Mouse (Mus musculus): ENCODE results near the gene Srcap. TPM values are rescaled to one million over a fixed set of nuclear protein-coding genes. Genes with fewer than 3 reads are reported as not detected.

Srcap gene
- total and polyA plus RNA-seq, 2 experiments from 2014 or later = 16.1 to 29.3 TPM

DNA sequence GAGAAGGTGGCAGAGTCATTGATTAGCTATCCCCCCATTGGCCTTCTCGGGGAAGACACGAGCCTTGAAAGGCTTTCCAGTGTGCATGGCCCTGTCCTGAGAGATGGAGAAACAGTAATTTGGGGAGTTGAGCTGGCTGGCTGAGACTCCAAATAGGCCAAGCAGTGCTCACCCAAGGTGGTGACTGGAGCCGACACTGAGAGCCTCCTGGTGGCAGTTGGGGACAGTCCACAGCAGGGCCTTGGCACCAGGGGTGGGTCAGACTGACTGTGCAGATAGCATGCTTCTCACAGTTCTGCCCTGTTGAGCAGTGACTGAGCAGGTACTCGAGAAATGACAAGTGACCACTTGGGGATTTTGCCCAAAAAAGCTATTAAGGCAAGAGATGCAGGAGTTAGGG is 90.0 kb downstream of the Srcap start:
- H3K4me3 ChIP-seq (ENCODE audit: low read depth, low read length) = no peak overlapping the region
- TF ChIP-seq EP300 (IDR thresholded peaks at IDR 0.05; ENCODE audit: low read depth) = no peak
- TF ChIP-seq CTCF (IDR thresholded peaks at IDR 0.05; ENCODE audit: low read depth) = no peak
- H3K36me3 ChIP-seq (replicated peaks; ENCODE audit: control insufficient read depth, insufficient read depth, low read length) = peaks cover 81% of the 10 kb centered on the region
- no peaks in the 10 kb centered on the region for H3K4me1 ChIP-seq (ENCODE audit: control insufficient read depth, insufficient read depth)
- H3K4me2 ChIP-seq (ENCODE audit: low read depth, low read length) = no peak overlapping the region
- H3K27me3 ChIP-seq (ENCODE audit: control insufficient read depth, insufficient read depth, low read length) = no peaks in the 10 kb centered on the region
- H3K9ac ChIP-seq (replicated peaks; ENCODE audit: low read depth, low read length) = no peak overlapping the region
- ATAC-seq (ENCODE audit: insufficient read depth, low read depth) (no peak), DNase-seq (ENCODE audit: low spot score) (no peak)
- no peaks in the 10 kb centered on the region for H3K9me3 ChIP-seq (replicated peaks; ENCODE audit: control insufficient read depth, low read length)
- 75% methylated on average over 4 of the region's 4 CpGs for WGBS
- no peak overlapping the region for H3K27ac ChIP-seq (ENCODE audit: low read depth)

DNA sequence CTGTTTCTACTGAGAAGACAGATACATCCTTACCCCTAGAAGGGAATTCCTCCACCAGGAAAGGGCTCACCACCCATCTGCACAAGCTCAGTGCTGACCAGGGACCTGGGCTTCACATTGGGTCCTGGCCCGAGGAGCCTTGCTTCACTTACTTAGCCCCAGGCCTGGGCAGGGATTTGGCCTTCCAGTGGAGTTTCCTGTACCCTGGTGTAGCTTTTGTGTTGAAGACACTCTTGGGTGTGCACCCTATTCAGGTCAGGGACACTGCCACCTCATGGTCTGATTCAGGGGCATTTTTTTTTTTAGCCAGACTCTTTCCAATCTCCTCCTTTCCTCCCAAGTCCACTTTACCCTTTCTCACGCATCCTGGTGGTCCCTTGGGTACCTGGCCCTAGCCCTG is 91.1 kb downstream of the Srcap start:
- WGBS = 91% methylated on average over 2 of the region's 2 CpGs
- no peak for ATAC-seq (ENCODE audit: insufficient read depth, low read depth)

DNA sequence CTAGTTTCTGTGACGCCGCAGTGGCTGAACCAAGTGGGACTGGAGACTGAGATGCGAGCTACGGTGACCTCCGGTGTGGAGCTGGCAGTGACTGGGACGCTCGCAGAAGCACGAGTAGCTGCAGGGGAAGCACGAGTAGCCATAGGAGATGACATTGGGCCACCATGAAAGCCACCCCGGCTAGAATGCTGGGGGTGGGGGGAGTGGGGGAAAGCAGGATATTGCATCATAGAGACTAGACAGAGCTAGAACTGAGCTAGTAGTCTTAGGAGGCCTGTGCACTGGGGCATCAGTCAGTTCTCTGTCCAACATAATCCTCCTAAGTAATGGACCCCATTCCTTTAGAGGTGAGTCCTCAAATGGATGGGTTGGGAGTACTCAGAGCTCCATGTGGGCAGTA is 92.5 kb downstream of the Srcap start:
- 85% methylated on average over 10 of the region's 10 CpGs for WGBS
- no peaks in the 10 kb centered on the region for H3K9me3 ChIP-seq (replicated peaks; ENCODE audit: control insufficient read depth, low read length)
- peaks cover 73% of the 10 kb centered on the region for H3K36me3 ChIP-seq (replicated peaks; ENCODE audit: control insufficient read depth, insufficient read depth, low read length)
- no peaks in the 10 kb centered on the region for H3K4me1 ChIP-seq (ENCODE audit: control insufficient read depth, insufficient read depth)
- no peak for DNase-seq (ENCODE audit: low spot score)
- H3K4me3 ChIP-seq (ENCODE audit: low read depth, low read length) = no peak overlapping the region
- no peaks in the 10 kb centered on the region for H3K27me3 ChIP-seq (ENCODE audit: control insufficient read depth, insufficient read depth, low read length)
- no peak overlapping the region for H3K4me2 ChIP-seq (ENCODE audit: low read depth, low read length)
- no peak for TF ChIP-seq EP300 (IDR thresholded peaks at IDR 0.05; ENCODE audit: low read depth)
- TF ChIP-seq CTCF (IDR thresholded peaks at IDR 0.05; ENCODE audit: low read depth) = no peak
- ATAC-seq (ENCODE audit: insufficient read depth, low read depth) = no peak
- no peak overlapping the region for H3K9ac ChIP-seq (replicated peaks; ENCODE audit: low read depth, low read length)
- H3K27ac ChIP-seq (ENCODE audit: low read depth) = no peak overlapping the region

More for the DNA sequence above, 91.1 kb downstream of the Srcap start:
- Histone ChIP-seq H3K36me3 (replicated peaks; ENCODE audit: control insufficient read depth, insufficient read depth, low read length) (peaks cover 77% of the 10 kb centered on the region), H3K4me2 (ENCODE audit: low read depth, low read length) (no peak overlapping the region), H3K9ac (replicated peaks; ENCODE audit: low read depth, low read length) (no peak overlapping the region), H3K4me3 (ENCODE audit: low read depth, low read length) (no peak overlapping the region), H3K9me3 (replicated peaks; ENCODE audit: control insufficient read depth, low read length) (no peaks in the 10 kb centered on the region), H3K27me3 (ENCODE audit: control insufficient read depth, insufficient read depth, low read length) (no peaks in the 10 kb centered on the region), H3K4me1 (ENCODE audit: control insufficient read depth, insufficient read depth) (no peaks in the 10 kb centered on the region), H3K27ac (ENCODE audit: low read depth) (no peak overlapping the region)
- DNase-seq (ENCODE audit: low spot score) = no peak
- TF ChIP-seq CTCF (IDR thresholded peaks at IDR 0.05; ENCODE audit: low read depth) = no peak
- TF ChIP-seq EP300 (IDR thresholded peaks at IDR 0.05; ENCODE audit: low read depth) = no peak

DNA sequence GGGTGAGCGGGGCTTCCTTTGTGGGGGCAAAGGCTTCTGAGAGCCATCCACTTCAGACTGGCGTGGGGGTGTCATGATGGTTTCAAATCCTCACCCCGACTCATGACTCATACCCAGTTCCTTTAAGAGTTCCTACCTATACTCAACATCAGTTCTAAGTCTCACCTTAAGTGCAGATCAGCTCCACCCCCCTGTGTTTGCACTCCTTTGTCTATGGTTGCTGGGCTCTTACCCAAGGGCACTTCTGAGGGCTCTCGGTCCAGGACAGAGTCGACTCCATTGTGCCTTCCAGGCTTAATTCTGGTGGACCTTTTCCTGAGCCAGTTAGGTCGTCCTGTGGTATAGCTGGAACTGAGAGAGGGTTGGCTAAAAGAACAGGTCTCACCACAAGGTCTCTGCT is 95.4 kb downstream of the Srcap start:
- no peak for TF ChIP-seq EP300 (IDR thresholded peaks at IDR 0.05; ENCODE audit: low read depth)
- TF ChIP-seq CTCF (IDR thresholded peaks at IDR 0.05; ENCODE audit: low read depth) = no peak
- ATAC-seq (ENCODE audit: insufficient read depth, low read depth) (no peak), DNase-seq (ENCODE audit: low spot score) (no peak)
- no peaks in the 10 kb centered on the region for H3K4me1 ChIP-seq (ENCODE audit: control insufficient read depth, insufficient read depth)
- H3K4me2 ChIP-seq (ENCODE audit: low read depth, low read length) = no peak overlapping the region
- H3K9me3 ChIP-seq (replicated peaks; ENCODE audit: control insufficient read depth, low read length) = no peaks in the 10 kb centered on the region
- no peaks in the 10 kb centered on the region for H3K27me3 ChIP-seq (ENCODE audit: control insufficient read depth, insufficient read depth, low read length)
- peaks cover 74% of the 10 kb centered on the region for H3K36me3 ChIP-seq (replicated peaks; ENCODE audit: control insufficient read depth, insufficient read depth, low read length)
- no peak overlapping the region for H3K27ac ChIP-seq (ENCODE audit: low read depth)
- no peak overlapping the region for H3K9ac ChIP-seq (replicated peaks; ENCODE audit: low read depth, low read length)
- H3K4me3 ChIP-seq (ENCODE audit: low read depth, low read length) = no peak overlapping the region
- WGBS = 80% methylated on average over 6 of the region's 6 CpGs

Small RNAs within 50 kb of the gene (microRNA-seq; reads per million reads assigned to microRNA genes)
- gene Gm47278 (not detected), gene Mir7060 (not detected)

Other genes starting within 250 kb of the Srcap start
- 76.5 and 78.0 TPM in 2 replicates for gene Sephs2, start 237.9 kb upstream of the Srcap start, total RNA-seq (2014; rRNA removed; ENCODE audit: low replicate concordance)
- gene Sephs2, start 237.9 kb upstream of the Srcap start, polyA plus RNA-seq (2015; fragmentation: Nextera tagmentation; extraction: Ambion mirVana) = 51.8 and 55.7 TPM in 2 replicates
- gene Itgal, start 215.7 kb upstream of the Srcap start, total RNA-seq (2014; rRNA removed; ENCODE audit: low replicate concordance) = 1.7 and 4.0 TPM in 2 replicates
- 0.96 and 1.1 TPM in 2 replicates for gene Itgal, start 215.7 kb upstream of the Srcap start, polyA plus RNA-seq (2015; fragmentation: Nextera tagmentation; extraction: Ambion mirVana)
- gene Zfp768, start 166.4 kb upstream of the Srcap start, total RNA-seq (2014; rRNA removed; ENCODE audit: low replicate concordance) = 46.8 and 54.3 TPM in 2 replicates
- gene Zfp768, start 166.4 kb upstream of the Srcap start, polyA plus RNA-seq (2015; fragmentation: Nextera tagmentation; extraction: Ambion mirVana) = 18.4 and 22.0 TPM in 2 replicates
- gene Zfp747, start 135.9 kb upstream of the Srcap start, total RNA-seq (2014; rRNA removed; ENCODE audit: low replicate concordance) = 5.8 TPM in 2 replicates
- gene Zfp747, start 135.9 kb upstream of the Srcap start, polyA plus RNA-seq (2015; fragmentation: Nextera tagmentation; extraction: Ambion mirVana) = 3.0 and 3.8 TPM in 2 replicates
- 2.4 and 3.2 TPM in 2 replicates for gene 9130019O22Rik, start 124.8 kb upstream of the Srcap start, total RNA-seq (2014; rRNA removed; ENCODE audit: low replicate concordance)
- 2.8 TPM in 2 replicates for gene 9130019O22Rik, start 124.8 kb upstream of the Srcap start, polyA plus RNA-seq (2015; fragmentation: Nextera tagmentation; extraction: Ambion mirVana)
- gene E430018J23Rik, start 118.4 kb upstream of the Srcap start, total RNA-seq (2014; rRNA removed; ENCODE audit: low replicate concordance) = 12.1 and 24.7 TPM in 2 replicates
- 3.3 and 3.7 TPM in 2 replicates for gene E430018J23Rik, start 118.4 kb upstream of the Srcap start, polyA plus RNA-seq (2015; fragmentation: Nextera tagmentation; extraction: Ambion mirVana)
- gene Zfp764, start 105.2 kb upstream of the Srcap start, total RNA-seq (2014; rRNA removed; ENCODE audit: low replicate concordance) = 6.4 and 11.3 TPM in 2 replicates
- 3.2 and 3.3 TPM in 2 replicates for gene Zfp764, start 105.2 kb upstream of the Srcap start, polyA plus RNA-seq (2015; fragmentation: Nextera tagmentation; extraction: Ambion mirVana)
- gene Zfp688, start 89.9 kb upstream of the Srcap start, total RNA-seq (2014; rRNA removed; ENCODE audit: low replicate concordance) = 8.1 and 15.5 TPM in 2 replicates
- 11.3 and 13.4 TPM in 2 replicates for gene Zfp688, start 89.9 kb upstream of the Srcap start, polyA plus RNA-seq (2015; fragmentation: Nextera tagmentation; extraction: Ambion mirVana)
- gene Zfp689, start 62.8 kb upstream of the Srcap start, total RNA-seq (2014; rRNA removed; ENCODE audit: low replicate concordance) = 1.9 and 3.0 TPM in 2 replicates
- gene Zfp689, start 62.8 kb upstream of the Srcap start, polyA plus RNA-seq (2015; fragmentation: Nextera tagmentation; extraction: Ambion mirVana) = 2.4 and 2.6 TPM in 2 replicates
- 33.7 and 35.4 TPM in 2 replicates for gene Prr14, start 52.4 kb upstream of the Srcap start, total RNA-seq (2014; rRNA removed; ENCODE audit: low replicate concordance)
- gene Prr14, start 52.4 kb upstream of the Srcap start, polyA plus RNA-seq (2015; fragmentation: Nextera tagmentation; extraction: Ambion mirVana) = 22.3 and 24.7 TPM in 2 replicates
- gene Fbrs, start 32.8 kb upstream of the Srcap start, total RNA-seq (2014; rRNA removed; ENCODE audit: low replicate concordance) = 19.1 and 31.1 TPM in 2 replicates
- gene Fbrs, start 32.8 kb upstream of the Srcap start, polyA plus RNA-seq (2015; fragmentation: Nextera tagmentation; extraction: Ambion mirVana) = 5.4 and 5.9 TPM in 2 replicates
- 12.5 and 17.4 TPM in 2 replicates for gene Gm42715, start 7.6 kb downstream of the Srcap start, total RNA-seq (2014; rRNA removed; ENCODE audit: low replicate concordance)
- gene Gm42715, start 7.6 kb downstream of the Srcap start, polyA plus RNA-seq (2015; fragmentation: Nextera tagmentation; extraction: Ambion mirVana) = 4.8 and 5.0 TPM in 2 replicates
- gene Tmem265, start 49.4 kb downstream of the Srcap start, total RNA-seq (2014; rRNA removed; ENCODE audit: low replicate concordance) = not detected in 2 replicates
- gene Tmem265, start 49.4 kb downstream of the Srcap start, polyA plus RNA-seq (2015; fragmentation: Nextera tagmentation; extraction: Ambion mirVana) = 2.6 and 3.3 TPM in 2 replicates
- gene Phkg2, start 61.4 kb downstream of the Srcap start, total RNA-seq (2014; rRNA removed; ENCODE audit: low replicate concordance) = 27.3 and 44.1 TPM in 2 replicates
- 22.2 and 23.1 TPM in 2 replicates for gene Phkg2, start 61.4 kb downstream of the Srcap start, polyA plus RNA-seq (2015; fragmentation: Nextera tagmentation; extraction: Ambion mirVana)
- 9.9 and 15.0 TPM in 2 replicates for gene Ccdc189, start 76.6 kb downstream of the Srcap start, total RNA-seq (2014; rRNA removed; ENCODE audit: low replicate concordance)
- 16.0 and 17.6 TPM in 2 replicates for gene Ccdc189, start 76.6 kb downstream of the Srcap start, polyA plus RNA-seq (2015; fragmentation: Nextera tagmentation; extraction: Ambion mirVana)
- gene Rnf40, start 76.8 kb downstream of the Srcap start, total RNA-seq (2014; rRNA removed; ENCODE audit: low replicate concordance) = 20.7 and 26.6 TPM in 2 replicates
- 21.3 and 23.1 TPM in 2 replicates for gene Rnf40, start 76.8 kb downstream of the Srcap start, polyA plus RNA-seq (2015; fragmentation: Nextera tagmentation; extraction: Ambion mirVana)
- gene Zfp629, start 103.8 kb downstream of the Srcap start, total RNA-seq (2014; rRNA removed; ENCODE audit: low replicate concordance) = 16.8 and 22.0 TPM in 2 replicates
- 6.9 and 11.3 TPM in 2 replicates for gene Zfp629, start 103.8 kb downstream of the Srcap start, polyA plus RNA-seq (2015; fragmentation: Nextera tagmentation; extraction: Ambion mirVana)
- 19.3 and 32.4 TPM in 2 replicates for gene Bcl7c, start 196.9 kb downstream of the Srcap start, total RNA-seq (2014; rRNA removed; ENCODE audit: low replicate concordance)
- 25.6 and 27.6 TPM in 2 replicates for gene Bcl7c, start 196.9 kb downstream of the Srcap start, polyA plus RNA-seq (2015; fragmentation: Nextera tagmentation; extraction: Ambion mirVana)
- 9.3 and 11.1 TPM in 2 replicates for gene Ctf1, start 200.8 kb downstream of the Srcap start, total RNA-seq (2014; rRNA removed; ENCODE audit: low replicate concordance)
- 2.6 and 3.1 TPM in 2 replicates for gene Ctf1, start 200.8 kb downstream of the Srcap start, polyA plus RNA-seq (2015; fragmentation: Nextera tagmentation; extraction: Ambion mirVana)
- gene Ctf2, start 220.2 kb downstream of the Srcap start, total RNA-seq (2014; rRNA removed; ENCODE audit: low replicate concordance) = not detected in 2 replicates
- gene Ctf2, start 220.2 kb downstream of the Srcap start, polyA plus RNA-seq (2015; fragmentation: Nextera tagmentation; extraction: Ambion mirVana) = not detected in 2 replicates
- gene Fbxl19, start 232.6 kb downstream of the Srcap start, total RNA-seq (2014; rRNA removed; ENCODE audit: low replicate concordance) = 8.9 and 21.6 TPM in 2 replicates
- gene Fbxl19, start 232.6 kb downstream of the Srcap start, polyA plus RNA-seq (2015; fragmentation: Nextera tagmentation; extraction: Ambion mirVana) = 0.42 and 0.56 TPM in 2 replicates